9 mouse cellular contexts compared by ENCODE assay signal in the genomic region with DNA sequence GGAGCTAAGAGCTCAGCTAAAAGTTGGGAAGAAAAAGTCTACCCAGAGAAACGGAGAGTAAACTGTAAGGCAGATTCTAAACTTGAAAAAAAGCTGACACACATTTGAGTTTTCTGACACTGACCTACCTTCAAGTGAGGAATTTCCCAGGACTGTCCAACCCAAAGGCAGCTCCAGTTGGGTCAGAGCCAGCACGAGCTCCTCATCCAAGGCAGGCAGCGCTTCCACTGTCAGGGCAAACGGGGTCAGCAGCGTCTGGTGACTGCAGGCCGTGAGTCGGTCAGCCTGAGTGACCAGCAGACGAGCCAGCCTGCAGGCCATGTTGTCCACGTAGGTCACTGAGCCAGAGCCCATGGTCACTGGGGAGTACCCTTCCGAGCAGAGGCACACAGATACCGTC.
DNase-seq lines count a peak whose midpoint lies in the region; ATAC-seq lines count a peak whose summit lies in the region.
"Had no signal": no experiment of that assay in that cellular context is flagged by ENCODE, and none has a peak within 500 bp of the region (broad histone marks: within the 10 kb centered on the region; RNA-seq: fewer than 3 reads in every experiment).

No protein-coding gene starts in this region.

- intact Hi-C loops in heart, postnatal 14 days (cut with DNase I) = no loop called here

- DNase-seq in adrenal gland, adult 8-10 months = peak; percentile 22
- no peak for DNase-seq in adrenal gland, adult 18-20 months (ENCODE audit: low spot score in 2 of 2)
- DNase-seq in 3T3-L1 (ENCODE audit: low read depth, low spot score) = peak; percentile 2
- DNase-seq in cerebellum, adult 9-10 months = peak; percentile 28
- peak; percentile 39 to 56 for DNase-seq in heart, postnatal 14 days
- DNase-seq in frontal cortex, postnatal 10 days (ENCODE audit: low spot score in 2 of 2) = no peak
- DNase-seq in layer of hippocampus, postnatal 36 days = no peak

- ATAC-seq in granulocyte monocyte progenitor cell, adult 5-6 weeks (replicated peaks; ENCODE audit: poor library complexity, severe bottlenecking) = no peak
- ATAC-seq: inflammation-experienced regulatory T-cells, adult 6 months had no signal

Comparison
In these comparisons a context has a peak if more than half of its experiments do, and no peak if none do; other contexts are left out.
1. DNase-seq: peak in adrenal gland, adult 8-10 months (single experiment), 3T3-L1 (single experiment), cerebellum, adult 9-10 months (single experiment) and heart, postnatal 14 days (2 of 2); none in adrenal gland, adult 18-20 months (0 of 2), frontal cortex, postnatal 10 days (0 of 2) and layer of hippocampus, postnatal 36 days (0 of 2).